Mouse (Mus musculus) brain, embryonic 14.5 days (tissue): ENCODE measurements around the gene Cfap97d2. TPM values are rescaled to one million over a fixed set of nuclear protein-coding genes. Genes with fewer than 3 reads are reported as not detected.
A peak's percentile ranks its signal among the peaks of the same experiment; 100 is the strongest.

Experiments
- DNase-seq: peaks from one replicate; pipeline ENCODE4 v3.0.0-alpha.2; 2011; ENCODE audit warnings: low read depth
- CTCF ChIP-seq: fragments of 200-500 bp; IDR thresholded peaks from 2 replicates; pipeline ENCODE4 v1.5.1; 2012; ENCODE audit warnings: inconsistent platforms, mild to moderate bottlenecking, moderate library complexity, borderline replicate concordance; ENCODE audit not compliant: insufficient read depth, insufficient read length; ENCODE audit errors: extremely low read depth
- POLR2A ChIP-seq: fragments of 200-500 bp; IDR thresholded peaks from 2 replicates; pipeline ENCODE4 v1.6.1; 2012; ENCODE audit warnings: mild to moderate bottlenecking, inconsistent platforms, borderline replicate concordance; ENCODE audit not compliant: poor library complexity, insufficient read depth, insufficient read length, severe bottlenecking; ENCODE audit errors: extremely low read depth
- polyA plus RNA-seq: library from polyadenylated mRNA; depleted of rRNA; stranded (reverse); fragments of >200 nt; gene quantifications from 2 replicates; pipeline ENCODE4 v1.2.3, GENCODE M21; 2012; rRNA removed

Gene Cfap97d2
- 1.8 and 2.0 TPM in 2 replicates for polyA plus RNA-seq

DNA sequence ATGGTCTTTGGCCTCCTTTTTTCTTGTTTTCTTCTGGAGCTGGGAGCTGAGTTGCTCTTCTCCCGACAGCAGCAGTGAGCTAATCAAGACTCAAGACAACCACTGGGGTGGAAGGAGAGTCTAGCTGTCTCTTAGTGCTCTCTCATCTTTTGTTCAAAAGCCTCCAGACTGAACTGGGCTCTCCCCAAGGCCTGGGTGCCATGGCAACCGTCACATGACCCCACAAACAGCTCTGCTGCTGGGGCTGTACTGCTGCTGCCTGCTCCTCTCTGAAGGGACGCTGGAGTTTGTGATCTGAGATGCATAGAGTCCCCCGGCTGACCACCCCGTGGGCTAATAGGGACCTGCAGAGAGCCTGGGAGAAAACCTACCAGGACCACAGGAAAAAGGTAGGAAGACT lies at the start of gene Cfap97d2:
TSS of gene Cfap97d2 (plus strand) at position 222 of the 400 bp plus-strand sequence.
- TF ChIP-seq CTCF, result peak; percentile 2; the same call in 1 of the 2 replicates
- TF ChIP-seq POLR2A, result peak; percentile 18; the same call in 1 of the 2 replicates
- peak; percentile 97 for DNase-seq

GRCm38 (mm10) chr8:13657479-13657878 lies 48.2 kb upstream of the Cfap97d2 start:
- DNase-seq, result no peak

DNA sequence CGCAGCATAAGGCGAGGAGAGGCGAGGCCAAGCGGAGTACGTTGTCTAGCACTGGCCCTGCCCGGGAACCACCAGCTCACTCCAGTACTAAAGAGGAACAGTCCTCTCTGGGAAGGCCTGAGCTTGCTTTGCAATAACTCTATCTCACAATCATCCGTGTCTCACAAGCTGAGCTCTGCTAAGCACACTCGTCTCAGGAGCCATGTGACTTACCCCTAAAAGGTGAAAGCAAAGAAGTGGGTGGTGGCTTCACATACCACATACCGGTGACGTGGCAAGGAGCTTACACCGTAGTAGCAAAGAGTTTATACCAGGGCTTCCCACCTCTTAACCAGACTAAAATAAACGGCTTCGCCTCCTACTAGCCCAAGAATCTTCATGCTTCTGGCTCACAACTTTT lies 45.4 kb upstream of the Cfap97d2 start:
- no peak for DNase-seq
- TF ChIP-seq POLR2A, result no peak
- no peak for TF ChIP-seq CTCF

More at GRCm38 (mm10) chr8:13657479-13657878, 48.2 kb upstream of the Cfap97d2 start:
- TF ChIP-seq POLR2A (no peak), CTCF (no peak)

DNA sequence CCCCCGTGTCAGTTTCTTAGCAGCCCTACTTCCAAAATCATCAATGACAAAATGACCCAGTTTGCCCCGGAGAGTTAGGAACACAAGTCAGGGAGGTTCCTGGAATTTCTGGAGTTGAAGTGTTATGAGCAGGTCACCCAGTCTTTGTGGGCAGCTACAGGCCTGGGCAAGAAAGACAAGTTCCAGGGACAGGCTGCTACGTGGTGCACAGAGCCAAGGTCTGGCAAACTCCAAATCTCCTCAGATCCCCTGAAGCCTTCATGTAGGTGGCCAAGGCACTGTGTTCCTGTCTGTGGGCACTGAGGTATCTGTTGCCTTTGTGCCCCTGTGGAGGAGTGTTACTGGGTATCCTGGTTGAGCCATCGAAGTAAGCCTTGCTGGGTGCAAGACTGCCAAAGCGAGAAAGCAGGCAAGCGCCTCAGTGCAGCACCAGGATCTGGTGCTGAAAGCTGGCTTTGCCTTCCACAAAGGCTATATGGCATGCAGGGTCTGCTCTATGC lies 40.9 kb upstream of the Cfap97d2 start:
- TF ChIP-seq CTCF (no peak), POLR2A (no peak)

GRCm38 (mm10) chr8:13665538-13665937 lies 40.2 kb upstream of the Cfap97d2 start:
- no peak for TF ChIP-seq CTCF
- no peak for TF ChIP-seq POLR2A
- no peak for DNase-seq

More for the DNA sequence above, 40.9 kb upstream of the Cfap97d2 start:
- no peak for DNase-seq

DNA sequence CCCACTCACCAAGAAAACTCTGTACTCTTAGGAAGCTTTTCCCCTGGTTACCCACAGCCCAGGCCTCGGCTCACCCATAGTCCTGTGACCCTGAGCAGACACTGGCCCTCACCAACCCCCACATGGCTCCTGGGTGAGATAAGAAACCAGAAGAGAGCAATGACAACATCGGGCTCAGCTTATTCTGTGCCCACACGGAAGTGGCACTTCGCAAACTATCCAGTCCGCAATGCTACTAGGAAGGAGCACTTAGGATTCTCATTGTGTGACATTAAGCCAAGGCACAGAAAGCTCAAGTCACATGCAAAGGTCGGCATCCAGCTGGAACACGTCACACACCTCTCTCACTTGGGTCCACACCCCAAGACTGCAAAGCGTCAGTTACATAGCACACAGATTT lies 39.7 kb upstream of the Cfap97d2 start:
- TF ChIP-seq POLR2A (no peak), CTCF (no peak)

GRCm38 (mm10) chr8:13667917-13668316 lies 37.8 kb upstream of the Cfap97d2 start:
- DNase-seq, result no peak

More for the DNA sequence above, 39.7 kb upstream of the Cfap97d2 start:
- no peak for DNase-seq

DNA sequence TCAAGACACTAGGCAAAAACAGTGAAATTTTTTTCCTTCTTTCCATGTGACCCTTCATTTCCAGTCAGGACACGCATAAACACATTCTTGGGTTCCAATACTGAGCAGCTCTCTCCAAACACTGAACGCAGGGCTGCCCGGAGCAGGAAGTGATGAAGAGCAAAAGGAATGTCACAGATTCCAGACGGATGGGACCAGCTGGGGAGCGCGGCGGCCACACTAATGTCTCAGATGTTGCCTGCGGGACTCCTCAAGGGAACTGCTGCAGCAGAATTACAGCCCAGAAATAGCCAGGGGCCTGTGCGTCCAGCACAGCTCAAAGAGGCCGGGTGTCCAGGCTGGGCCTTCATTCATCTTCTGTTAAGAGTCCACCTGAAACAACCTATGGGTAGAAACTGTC lies 37.3 kb upstream of the Cfap97d2 start:
- TF ChIP-seq CTCF (no peak), POLR2A (no peak)
- DNase-seq, result no peak

More at GRCm38 (mm10) chr8:13667917-13668316, 37.8 kb upstream of the Cfap97d2 start:
- no peak for TF ChIP-seq POLR2A
- peak; percentile 28; the same call in 1 of the 2 replicates for TF ChIP-seq CTCF

GRCm38 (mm10) chr8:13670011-13670471 lies 35.6 kb upstream of the Cfap97d2 start:
- no peak for TF ChIP-seq POLR2A
- TF ChIP-seq CTCF, result no peak
- DNase-seq, result no peak

DNA sequence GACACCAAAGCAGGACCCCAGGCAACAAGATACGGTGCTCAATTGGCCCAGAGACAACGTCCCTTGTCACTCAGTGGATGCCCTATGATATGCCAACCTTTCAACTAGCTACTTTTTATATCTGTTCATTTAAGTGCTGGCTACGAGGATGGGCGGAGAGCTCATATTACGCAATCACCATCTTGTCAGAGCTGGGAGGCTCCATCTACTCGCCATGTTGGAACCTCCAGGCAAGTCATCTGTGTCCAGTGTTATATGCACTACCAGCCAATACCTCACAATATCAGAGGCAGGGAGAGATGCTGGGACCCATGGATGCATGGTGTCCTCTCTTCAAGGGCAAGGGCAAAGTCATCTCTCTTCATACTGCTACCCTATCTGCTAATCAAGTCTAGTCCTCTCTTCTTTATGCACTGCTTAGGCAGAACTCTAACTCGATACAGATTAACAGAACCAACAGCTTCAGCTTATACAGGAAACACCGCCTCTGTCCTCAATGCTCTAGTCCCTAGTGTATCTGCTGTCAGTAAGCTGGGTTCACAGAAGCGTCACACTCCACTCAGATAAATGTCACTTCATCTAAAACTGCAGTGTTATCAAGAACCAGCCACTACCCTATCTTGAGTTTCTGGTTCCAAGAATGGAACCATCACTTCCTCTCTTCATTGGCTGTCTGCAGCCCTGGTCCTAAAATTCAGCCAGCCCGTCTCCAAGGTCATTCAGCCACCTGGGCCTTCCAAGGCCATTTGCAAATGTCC lies 34.3 kb upstream of the Cfap97d2 start:
- no peak for TF ChIP-seq POLR2A
- no peak for TF ChIP-seq CTCF
- no peak for DNase-seq

DNA sequence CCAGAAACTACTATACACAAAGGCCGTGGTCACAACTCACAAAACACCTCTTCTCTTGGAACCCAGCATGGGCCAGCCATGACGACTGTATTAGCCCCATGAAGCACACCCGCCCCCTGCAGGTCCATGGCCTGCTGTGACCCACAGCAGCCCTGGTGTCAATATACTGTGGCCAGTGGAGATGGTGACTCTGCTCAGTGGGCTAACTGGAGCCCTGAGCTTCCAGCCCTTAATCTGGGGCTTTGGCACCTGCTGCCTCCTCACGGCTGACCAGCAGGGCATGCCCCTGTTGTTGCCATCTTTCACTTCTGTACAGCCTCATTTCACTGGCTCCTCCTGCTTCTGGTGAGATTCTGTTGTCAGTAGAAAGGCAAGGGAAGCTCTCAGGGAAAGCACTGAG lies 32.5 kb upstream of the Cfap97d2 start:
- no peak for DNase-seq
- no peak for TF ChIP-seq CTCF
- TF ChIP-seq POLR2A, result no peak

DNA sequence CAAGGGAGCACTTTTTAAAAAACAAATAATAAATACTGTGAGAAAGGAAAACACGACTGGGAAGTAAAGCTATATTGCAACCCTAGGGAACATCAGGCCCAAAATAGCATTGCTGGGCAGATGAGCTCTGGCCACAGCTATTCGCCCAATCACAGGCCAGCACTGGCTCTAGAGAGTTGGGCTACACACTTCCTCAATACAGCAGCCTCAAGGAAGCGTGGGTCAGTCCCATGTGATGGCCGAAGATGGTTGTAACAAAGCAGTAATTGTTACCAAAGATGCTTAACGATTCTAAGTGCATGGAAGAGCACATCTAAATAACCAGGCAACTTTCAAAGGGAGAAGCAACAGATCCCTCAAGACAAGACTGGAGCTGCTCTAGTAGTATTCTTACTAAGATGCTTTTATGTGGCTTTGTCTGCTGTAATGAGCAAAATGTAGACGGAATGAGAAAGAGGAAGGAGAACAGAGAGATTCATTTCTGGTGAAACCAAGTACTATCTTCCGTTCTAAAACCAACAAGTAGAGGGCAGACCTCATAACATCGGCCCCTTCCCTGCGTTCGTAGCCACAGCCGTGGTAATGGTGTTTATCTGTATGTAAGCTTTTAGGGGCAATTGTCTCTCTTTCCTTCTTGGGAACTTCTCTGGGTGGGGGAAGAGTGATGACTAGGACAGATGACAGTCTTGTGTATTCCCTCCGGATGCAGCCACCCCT lies 31.2 kb upstream of the Cfap97d2 start:
- no peak for DNase-seq
- TF ChIP-seq POLR2A (no peak), CTCF (no peak)

GRCm38 (mm10) chr8:13675121-13675520 lies 30.6 kb upstream of the Cfap97d2 start:
- no peak for TF ChIP-seq POLR2A
- TF ChIP-seq CTCF, result no peak
- DNase-seq, result no peak
